Mouse (Mus musculus): ENCODE results near the gene Lamb2. TPM values are rescaled to one million over a fixed set of nuclear protein-coding genes. Genes with fewer than 3 reads are reported as not detected.

The Lamb2 gene
- polyA plus RNA-seq, 1 experiment = 49.3 TPM

DNA sequence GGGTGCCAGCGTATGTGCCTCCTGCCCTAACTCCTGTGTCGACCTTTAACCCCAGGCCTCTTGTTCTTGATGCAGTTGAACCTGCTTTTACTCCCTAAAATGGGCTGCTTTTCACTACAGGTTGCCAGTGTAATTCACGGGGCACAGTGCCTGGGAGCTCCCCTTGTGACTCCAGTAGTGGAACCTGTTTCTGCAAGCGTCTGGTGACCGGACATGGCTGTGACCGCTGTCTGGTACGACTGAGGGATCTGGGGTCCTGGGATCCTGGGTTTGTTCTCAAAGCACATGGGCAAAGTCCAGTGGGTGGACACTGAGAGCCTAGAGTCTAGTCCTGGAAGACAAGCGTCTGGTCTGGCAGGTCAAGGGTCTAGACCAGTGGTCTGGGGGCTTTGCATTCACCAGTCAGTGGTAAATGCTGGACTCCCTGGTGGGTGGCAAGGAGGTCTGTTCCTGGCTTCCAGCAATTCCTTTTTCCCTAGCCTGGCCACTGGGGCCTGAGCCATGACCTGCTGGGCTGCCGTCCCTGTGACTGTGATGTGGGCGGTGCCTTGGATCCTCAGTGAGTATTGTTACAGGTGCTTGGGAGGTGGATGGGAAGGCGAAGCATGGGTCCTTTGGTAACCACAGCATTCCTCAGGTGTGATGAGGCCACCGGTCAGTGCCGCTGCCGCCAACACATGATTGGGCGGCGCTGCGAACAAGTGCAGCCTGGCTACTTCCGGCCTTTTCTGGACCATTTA lies 3.7 kb downstream of the Lamb2 start:
- TF ChIP-seq POLR2A (IDR thresholded peaks at IDR 0.05; ENCODE audit: borderline replicate concordance, extremely low read depth, insufficient read depth, insufficient read length, poor library complexity, severe bottlenecking) (no peak), CTCF (IDR thresholded peaks at IDR 0.05; ENCODE audit: borderline replicate concordance, extremely low read depth, insufficient read depth, insufficient read length) (no peak)

DNA sequence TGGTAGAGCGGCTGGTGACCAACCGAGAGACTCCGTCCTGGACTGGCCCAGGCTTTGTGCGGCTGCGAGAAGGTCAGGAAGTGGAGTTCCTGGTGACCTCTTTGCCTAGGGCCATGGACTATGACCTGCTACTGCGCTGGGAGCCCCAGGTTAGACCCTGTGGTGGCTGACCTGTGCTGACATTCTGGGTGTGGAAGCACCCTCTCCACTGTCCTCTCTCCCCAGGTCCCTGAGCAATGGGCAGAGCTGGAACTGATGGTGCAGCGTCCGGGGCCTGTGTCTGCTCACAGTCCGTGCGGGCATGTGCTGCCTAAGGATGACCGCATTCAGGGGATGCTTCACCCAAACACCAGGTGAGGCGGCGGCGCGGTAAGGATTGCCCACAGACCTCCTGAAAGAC lies 4.5 kb downstream of the Lamb2 start:
- no peak for TF ChIP-seq CTCF (IDR thresholded peaks at IDR 0.05; ENCODE audit: borderline replicate concordance, extremely low read depth, insufficient read depth, insufficient read length)
- no peak for TF ChIP-seq POLR2A (IDR thresholded peaks at IDR 0.05; ENCODE audit: borderline replicate concordance, extremely low read depth, insufficient read depth, insufficient read length, poor library complexity, severe bottlenecking)
- DNase-seq (ENCODE audit: low read depth) = no peak

More for the DNA sequence above, 3.7 kb downstream of the Lamb2 start:
- DNase-seq (ENCODE audit: low read depth) = no peak

DNA sequence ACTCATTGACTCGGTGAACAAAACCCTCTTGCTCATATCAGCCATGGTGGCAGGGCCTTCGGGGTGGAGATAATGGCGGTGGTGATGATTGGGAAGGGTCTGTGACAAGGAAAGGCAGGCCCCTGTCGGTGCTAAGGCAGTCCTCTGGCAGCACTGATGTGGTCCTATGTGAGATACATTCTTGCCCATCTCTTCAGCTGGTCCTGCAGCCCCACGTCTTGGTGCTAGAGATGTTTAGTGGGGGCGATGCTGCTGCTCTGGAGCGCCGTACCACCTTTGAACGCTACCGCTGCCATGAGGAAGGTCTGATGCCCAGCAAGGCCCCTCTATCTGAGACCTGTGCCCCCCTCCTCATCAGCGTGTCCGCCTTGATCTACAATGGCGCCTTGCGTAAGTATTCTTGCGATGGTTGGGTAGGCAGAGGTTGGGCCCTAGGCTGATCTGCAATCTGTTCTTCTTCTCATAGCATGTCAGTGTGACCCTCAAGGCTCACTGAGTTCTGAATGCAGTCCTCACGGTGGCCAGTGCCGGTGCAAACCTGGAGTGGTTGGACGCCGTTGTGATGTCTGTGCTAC lies 5.9 kb downstream of the Lamb2 start:
- TF ChIP-seq POLR2A (IDR thresholded peaks at IDR 0.05; ENCODE audit: borderline replicate concordance, extremely low read depth, insufficient read depth, insufficient read length, poor library complexity, severe bottlenecking) = no peak
- no peak for DNase-seq (ENCODE audit: low read depth)

DNA sequence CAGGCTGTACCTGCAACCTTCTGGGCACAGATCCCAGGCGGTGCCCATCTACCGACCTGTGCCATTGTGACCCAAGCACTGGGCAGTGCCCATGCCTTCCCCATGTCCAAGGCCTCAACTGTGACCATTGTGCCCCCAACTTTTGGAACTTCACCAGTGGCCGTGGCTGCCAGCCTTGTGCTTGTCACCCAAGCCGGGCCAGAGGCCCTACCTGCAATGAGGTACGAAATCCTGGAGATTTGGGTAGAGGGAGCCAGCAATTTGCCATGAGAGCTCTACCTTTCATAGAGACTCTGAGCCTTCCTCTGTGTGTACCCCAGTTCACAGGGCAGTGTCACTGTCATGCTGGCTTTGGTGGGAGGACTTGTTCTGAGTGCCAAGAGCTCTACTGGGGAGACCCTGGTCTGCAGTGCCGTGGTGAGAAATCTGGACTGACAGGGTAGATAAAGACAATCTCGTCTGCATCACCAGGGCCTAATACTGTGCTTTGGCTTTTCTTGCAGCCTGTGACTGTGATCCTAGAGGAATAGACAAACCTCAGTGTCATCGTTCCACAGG lies 7.5 kb downstream of the Lamb2 start:
- no peak for TF ChIP-seq POLR2A (IDR thresholded peaks at IDR 0.05; ENCODE audit: borderline replicate concordance, extremely low read depth, insufficient read depth, insufficient read length, poor library complexity, severe bottlenecking)
- TF ChIP-seq CTCF (IDR thresholded peaks at IDR 0.05; ENCODE audit: borderline replicate concordance, extremely low read depth, insufficient read depth, insufficient read length) = no peak
- DNase-seq (ENCODE audit: low read depth) = no peak

DNA sequence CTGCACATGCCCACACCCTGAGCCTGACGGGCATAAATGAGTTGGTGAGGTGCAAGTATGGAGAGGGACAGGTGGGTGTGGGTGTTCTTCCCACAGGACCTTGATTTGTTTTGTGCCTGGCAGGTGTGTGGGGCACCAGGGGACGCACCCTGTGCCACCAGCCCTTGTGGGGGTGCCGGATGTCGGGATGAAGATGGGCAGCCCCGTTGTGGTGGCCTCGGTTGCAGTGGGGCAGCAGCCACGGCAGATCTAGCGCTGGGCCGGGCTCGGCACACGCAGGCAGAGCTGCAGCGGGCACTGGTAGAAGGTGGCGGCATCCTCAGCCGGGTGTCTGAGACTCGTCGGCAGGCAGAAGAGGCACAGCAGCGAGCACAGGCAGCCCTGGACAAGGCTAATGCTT lies 8.9 kb downstream of the Lamb2 start:
- TF ChIP-seq POLR2A (IDR thresholded peaks at IDR 0.05; ENCODE audit: borderline replicate concordance, extremely low read depth, insufficient read depth, insufficient read length, poor library complexity, severe bottlenecking) = no peak
- TF ChIP-seq CTCF (IDR thresholded peaks at IDR 0.05; ENCODE audit: borderline replicate concordance, extremely low read depth, insufficient read depth, insufficient read length) = no peak
- no peak for DNase-seq (ENCODE audit: low read depth)

DNA sequence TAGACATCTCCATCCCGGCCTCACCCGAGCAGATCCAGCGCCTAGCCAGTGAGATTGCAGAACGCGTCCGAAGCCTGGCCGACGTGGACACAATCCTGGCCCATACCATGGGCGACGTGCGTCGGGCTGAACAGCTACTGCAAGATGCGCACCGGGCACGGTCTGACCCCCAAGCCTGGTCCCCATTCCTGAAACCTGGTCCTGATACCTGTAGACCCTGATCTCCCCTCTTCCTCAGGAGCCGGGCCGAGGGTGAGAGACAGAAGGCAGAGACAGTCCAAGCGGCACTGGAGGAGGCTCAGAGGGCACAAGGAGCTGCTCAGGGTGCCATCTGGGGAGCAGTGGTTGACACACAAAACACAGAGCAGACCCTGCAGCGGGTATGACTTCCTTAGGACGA lies 9.7 kb downstream of the Lamb2 start:
- TF ChIP-seq CTCF (IDR thresholded peaks at IDR 0.05; ENCODE audit: borderline replicate concordance, extremely low read depth, insufficient read depth, insufficient read length) (no peak), POLR2A (IDR thresholded peaks at IDR 0.05; ENCODE audit: borderline replicate concordance, extremely low read depth, insufficient read depth, insufficient read length, poor library complexity, severe bottlenecking) (no peak)
- no peak for DNase-seq (ENCODE audit: low read depth)

DNA sequence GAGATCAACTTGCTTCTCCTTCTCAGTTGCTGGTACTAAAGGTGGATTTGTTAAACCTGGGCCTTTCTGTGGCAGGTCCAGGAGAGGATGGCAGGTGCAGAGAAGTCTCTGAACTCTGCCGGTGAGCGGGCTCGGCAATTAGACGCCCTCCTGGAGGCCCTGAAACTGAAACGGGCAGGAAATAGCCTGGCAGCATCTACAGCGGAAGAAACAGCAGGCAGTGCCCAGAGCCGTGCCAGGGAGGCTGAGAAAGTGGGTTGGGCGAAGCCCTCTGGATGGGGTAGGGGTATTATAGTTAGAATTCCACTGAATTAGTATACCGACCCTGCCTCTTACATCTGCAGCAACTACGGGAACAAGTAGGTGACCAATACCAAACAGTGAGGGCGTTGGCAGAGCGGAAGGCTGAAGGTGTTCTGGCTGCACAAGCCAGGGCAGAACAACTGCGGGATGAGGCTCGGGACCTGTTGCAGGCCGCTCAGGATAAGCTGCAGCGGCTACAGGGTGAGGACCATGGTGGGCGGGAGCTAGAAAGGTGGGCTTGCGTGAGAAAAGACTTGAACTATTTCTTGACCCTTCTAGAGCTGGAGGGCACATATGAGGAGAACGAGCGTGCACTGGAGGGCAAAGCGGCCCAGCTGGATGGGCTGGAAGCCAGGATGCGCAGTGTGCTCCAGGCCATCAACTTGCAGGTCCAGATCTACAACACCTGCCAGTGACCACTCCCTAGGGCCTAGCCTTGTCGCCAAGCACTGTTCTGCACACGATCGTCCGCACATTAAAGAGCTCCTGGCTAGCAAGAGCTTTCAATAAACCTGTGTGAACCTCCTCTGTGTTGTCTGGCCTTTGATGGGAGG lies 10.4 kb downstream of the Lamb2 start:
- TF ChIP-seq POLR2A (IDR thresholded peaks at IDR 0.05; ENCODE audit: borderline replicate concordance, extremely low read depth, insufficient read depth, insufficient read length, poor library complexity, severe bottlenecking) = no peak
- no peak for TF ChIP-seq CTCF (IDR thresholded peaks at IDR 0.05; ENCODE audit: borderline replicate concordance, extremely low read depth, insufficient read depth, insufficient read length)
- no peak for DNase-seq (ENCODE audit: low read depth)

DNA sequence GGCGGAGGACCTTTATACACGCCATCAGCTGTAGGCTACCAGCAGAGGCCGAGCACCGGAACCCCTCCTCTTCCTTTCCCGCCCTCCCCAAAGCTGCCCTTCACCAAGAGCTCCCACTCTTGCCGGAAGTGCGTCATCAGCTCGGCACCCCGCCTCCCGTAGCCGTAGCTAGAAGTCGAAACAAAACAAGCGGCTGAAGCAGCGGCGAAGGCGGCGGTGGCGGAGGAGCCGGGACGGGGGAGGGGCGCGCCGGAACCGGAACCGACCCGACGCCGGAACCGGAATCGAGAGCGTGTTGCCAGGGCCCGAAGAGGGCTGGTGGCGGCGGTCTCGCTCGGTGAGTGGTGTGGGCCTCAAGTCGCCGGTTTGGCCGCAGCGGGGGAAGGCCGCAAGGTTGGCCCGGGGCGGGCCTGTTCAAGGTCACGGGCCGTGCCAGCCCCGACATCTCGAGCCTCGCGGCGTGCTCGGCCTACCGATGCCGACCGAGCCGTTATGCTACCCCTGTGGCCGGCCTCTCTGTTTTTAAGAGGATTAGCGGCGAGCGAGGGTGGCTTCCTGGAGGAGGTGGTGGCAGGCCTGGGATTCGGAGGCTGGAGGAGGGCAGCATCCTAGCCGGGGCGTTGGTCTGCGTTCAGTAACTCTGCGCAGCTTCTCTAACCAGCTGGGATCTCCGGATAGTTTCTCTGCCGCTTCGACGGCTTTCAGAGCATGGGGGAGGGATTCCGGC lies 11.2 kb downstream of the Lamb2 start, which contains the start of gene Usp19:
Gene Usp19 (plus strand): TSS at position 44 of the 727 bp plus-strand sequence.
- DNase-seq (ENCODE audit: low read depth) = peak; percentile 99
- TF ChIP-seq POLR2A (IDR thresholded peaks at IDR 0.05; ENCODE audit: borderline replicate concordance, extremely low read depth, insufficient read depth, insufficient read length, poor library complexity, severe bottlenecking) (peak; percentile 47), CTCF (IDR thresholded peaks at IDR 0.05; ENCODE audit: borderline replicate concordance, extremely low read depth, insufficient read depth, insufficient read length) (no peak)

DNA sequence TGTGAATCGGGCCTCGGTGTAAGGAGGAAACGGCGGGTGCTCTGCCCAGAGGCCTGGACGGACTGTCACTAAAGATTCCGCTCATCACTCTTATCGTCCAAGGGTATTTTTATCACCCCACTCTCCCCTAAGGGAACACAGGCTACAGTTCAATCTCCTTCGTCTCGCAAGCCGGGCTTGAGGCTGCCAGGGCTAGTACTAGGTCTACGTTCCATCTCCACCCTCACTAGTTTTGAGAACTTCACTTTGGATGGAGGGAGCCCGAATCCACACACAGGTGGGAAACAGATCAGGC lies 11.7 kb downstream of the Lamb2 start:
- TF ChIP-seq POLR2A (IDR thresholded peaks at IDR 0.05; ENCODE audit: borderline replicate concordance, extremely low read depth, insufficient read depth, insufficient read length, poor library complexity, severe bottlenecking) (no peak), CTCF (IDR thresholded peaks at IDR 0.05; ENCODE audit: borderline replicate concordance, extremely low read depth, insufficient read depth, insufficient read length) (no peak)
- no peak for DNase-seq (ENCODE audit: low read depth)

DNA sequence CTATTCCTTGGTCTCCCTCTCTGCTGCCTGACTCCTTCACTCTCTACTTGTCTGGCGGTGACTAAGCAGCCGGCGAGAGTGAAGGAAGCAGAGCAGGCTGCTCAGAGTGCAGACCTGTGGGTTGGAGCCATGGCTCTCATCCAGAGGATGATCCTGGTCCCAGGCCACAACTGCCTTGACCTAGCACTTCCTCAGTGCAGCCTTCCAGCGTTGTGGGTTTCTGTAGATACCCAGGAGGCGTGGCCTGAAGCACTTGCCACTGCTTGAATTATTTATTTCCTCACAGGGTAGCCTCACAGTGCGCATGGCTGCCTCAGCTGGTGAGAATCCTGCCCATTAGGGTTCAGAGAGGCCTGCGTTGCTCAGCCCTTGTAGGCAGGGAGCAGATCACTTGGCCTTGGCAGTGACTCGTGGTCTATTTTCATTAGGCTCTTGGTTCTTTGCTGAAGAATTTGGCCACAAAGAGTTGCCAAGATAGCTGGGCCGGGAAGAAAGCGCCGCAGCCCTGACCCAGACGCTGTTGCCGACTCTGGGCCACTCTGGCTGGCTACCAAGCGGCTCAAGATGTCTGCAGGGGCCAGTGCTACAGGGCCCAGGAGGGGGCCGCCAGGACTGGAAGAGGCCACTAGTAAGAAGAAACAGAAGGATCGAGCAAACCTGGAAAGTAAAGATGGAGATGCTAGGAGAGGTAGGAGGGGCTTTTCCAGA lies 12.7 kb downstream of the Lamb2 start:
- DNase-seq (ENCODE audit: low read depth) = no peak
- no peak for TF ChIP-seq CTCF (IDR thresholded peaks at IDR 0.05; ENCODE audit: borderline replicate concordance, extremely low read depth, insufficient read depth, insufficient read length)
- TF ChIP-seq POLR2A (IDR thresholded peaks at IDR 0.05; ENCODE audit: borderline replicate concordance, extremely low read depth, insufficient read depth, insufficient read length, poor library complexity, severe bottlenecking) = no peak
